Mouse (Mus musculus): Measurements from ENCODE around the gene Rhd.
A peak's percentile ranks its signal among the peaks of the same experiment; 100 is the strongest.
"Not testable (repeated sequence)": the region's sequence is repeated elsewhere in the genome, so short reads cannot be mapped to it uniquely, and the experiment has no call there.

Gene Rhd

GRCm38 (mm10) chr4:134863937-134864729, at the start of gene Rhd:
Rhd (plus strand) TSS chr4:134864536.
- peak; percentile 59 to 64 for DNase-seq (ENCODE audit: low spot score in 2 of 2)

- no peak for DNase-seq (ENCODE audit: low spot score in 2 of 2)
Observed at GRCm38 (mm10) chr4:134817706-134818105, 46.6 kb upstream of the Rhd start.

- DNase-seq (ENCODE audit: low spot score in 2 of 2) = no peak
Observed at GRCm38 (mm10) chr4:134821061-134821460, 43.3 kb upstream of the Rhd start.

- DNase-seq (ENCODE audit: low spot score in 2 of 2) = no peak
Observed at GRCm38 (mm10) chr4:134823560-134823959, 40.8 kb upstream of the Rhd start.

GRCm38 (mm10) chr4:134825864-134826263, 38.5 kb upstream of the Rhd start:
- DNase-seq (ENCODE audit: low spot score in 2 of 2) = not testable (repeated sequence)

GRCm38 (mm10) chr4:134826348-134826747, 38.0 kb upstream of the Rhd start:
- DNase-seq (ENCODE audit: low spot score in 2 of 2) = no peak

GRCm38 (mm10) chr4:134827806-134828205, 36.5 kb upstream of the Rhd start:
- no peak for DNase-seq (ENCODE audit: low spot score in 2 of 2)

- no peak for DNase-seq (ENCODE audit: low spot score in 2 of 2)
Observed at GRCm38 (mm10) chr4:134831934-134832333, 32.4 kb upstream of the Rhd start.

GRCm38 (mm10) chr4:134835486-134835885, 28.9 kb upstream of the Rhd start:
- DNase-seq (ENCODE audit: low spot score in 2 of 2) = no peak

- DNase-seq (ENCODE audit: low spot score in 2 of 2) = no peak
Observed at GRCm38 (mm10) chr4:134838221-134838620, 26.1 kb upstream of the Rhd start.

- DNase-seq (ENCODE audit: low spot score in 2 of 2) = not testable (repeated sequence)
Observed at GRCm38 (mm10) chr4:134838706-134839105, 25.6 kb upstream of the Rhd start.

GRCm38 (mm10) chr4:134840231-134840630, 24.1 kb upstream of the Rhd start:
- no peak for DNase-seq (ENCODE audit: low spot score in 2 of 2)

GRCm38 (mm10) chr4:134843566-134843965, 20.8 kb upstream of the Rhd start:
- no peak for DNase-seq (ENCODE audit: low spot score in 2 of 2)

- no peak for DNase-seq (ENCODE audit: low spot score in 2 of 2)
Observed at GRCm38 (mm10) chr4:134847587-134847986, 16.7 kb upstream of the Rhd start.

- DNase-seq (ENCODE audit: low spot score in 2 of 2) = no peak
Observed at GRCm38 (mm10) chr4:134850551-134850950, 13.8 kb upstream of the Rhd start.

GRCm38 (mm10) chr4:134851236-134851635, 13.1 kb upstream of the Rhd start:
- DNase-seq (ENCODE audit: low spot score in 2 of 2) = no peak

GRCm38 (mm10) chr4:134851876-134852275, 12.5 kb upstream of the Rhd start:
- DNase-seq (ENCODE audit: low spot score in 2 of 2) = no peak

GRCm38 (mm10) chr4:134852438-134853255, 11.7 kb upstream of the Rhd start:
- DNase-seq (ENCODE audit: low spot score in 2 of 2) = peak; percentile 41 to 52

- DNase-seq (ENCODE audit: low spot score in 2 of 2) = peak; percentile 99
Observed at GRCm38 (mm10) chr4:134853259-134853636, 11.1 kb upstream of the Rhd start, which contains the start of gene Maco1. Maco1 (minus strand) TSS chr4:134853345.

- DNase-seq (ENCODE audit: low spot score in 2 of 2) = peak; percentile 89 to 92
Observed at GRCm38 (mm10) chr4:134853637-134854485, 10.5 kb upstream of the Rhd start.

GRCm38 (mm10) chr4:134855371-134855770, 9.0 kb upstream of the Rhd start:
- DNase-seq (ENCODE audit: low spot score in 2 of 2) = no peak

- DNase-seq (ENCODE audit: low spot score in 2 of 2) = no peak
Observed at GRCm38 (mm10) chr4:134856056-134856455, 8.3 kb upstream of the Rhd start.

Measured in spleen, postnatal 14 days (tissue).